Mouse (Mus musculus): ENCODE data around the gene Nop56.

Nop56 gene

DNA sequence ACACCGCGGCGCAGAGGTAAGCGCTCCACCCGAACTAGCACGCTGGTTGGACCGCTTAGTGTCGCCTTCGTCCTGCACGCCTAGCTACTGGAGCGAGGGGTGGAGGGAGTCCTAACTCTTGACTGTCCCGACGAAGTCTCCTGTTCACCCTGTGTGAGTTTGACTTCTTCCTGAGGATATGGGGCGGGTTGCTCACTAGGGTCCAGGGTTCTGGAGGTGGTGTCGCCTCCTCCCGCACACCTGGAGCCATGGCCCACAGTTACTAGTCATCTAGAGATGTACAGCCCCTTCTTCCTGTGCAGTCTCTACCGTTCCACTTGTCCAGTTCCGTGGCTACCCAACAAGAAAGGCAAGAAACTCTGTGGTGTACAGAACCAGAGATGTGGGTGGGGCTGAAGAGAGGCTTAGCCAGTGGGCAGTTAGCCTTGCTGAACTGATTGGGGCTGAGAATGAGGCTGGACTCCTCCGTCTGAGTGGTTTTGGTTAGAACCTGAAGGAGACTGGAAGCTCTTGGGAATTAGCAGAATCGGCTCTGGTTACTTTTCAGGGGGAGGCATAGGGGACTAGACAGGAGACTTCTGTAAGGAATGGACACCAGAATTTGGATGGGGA is 22.0 kb downstream of the Nop56 start:
- no peak for DNase-seq

GRCm38 (mm10) chr2:130297580-130297979 is 23.4 kb downstream of the Nop56 start:
- DNase-seq, result no peak

- DNase-seq, result no peak
Measured at GRCm38 (mm10) chr2:130303014-130303413, 28.8 kb downstream of the Nop56 start.

GRCm38 (mm10) chr2:130327057-130327456 is 52.8 kb downstream of the Nop56 start:
- DNase-seq, result no peak

All from right cerebral cortex, postnatal 14 days (tissue).